Comparison of ENCODE assay signal across 18 mouse cellular contexts in the genomic region with DNA sequence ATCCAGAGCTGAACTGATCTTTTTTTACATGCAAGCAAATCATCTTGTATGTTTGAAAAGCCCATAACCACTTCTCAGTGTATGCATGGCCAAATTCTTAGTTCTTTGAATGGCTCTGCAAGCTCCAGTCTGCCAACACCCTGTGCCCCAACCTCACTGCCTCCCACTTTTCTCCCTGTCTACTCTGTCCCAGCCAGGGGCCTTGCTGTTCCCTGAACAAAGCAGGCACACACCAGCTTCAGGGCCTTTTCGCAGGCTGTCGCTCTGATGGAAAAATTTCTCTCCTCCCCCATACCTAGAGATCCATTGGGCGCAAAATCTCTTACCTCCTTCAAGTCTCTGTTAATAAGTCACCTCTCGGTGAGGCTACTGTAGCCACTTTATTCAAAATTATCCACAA.
"Had no signal": no experiment of that assay in that cellular context is flagged by ENCODE, and none has a peak within 500 bp of the region (broad histone marks: within the 10 kb centered on the region; RNA-seq: fewer than 3 reads in every experiment).

No protein-coding gene starts in this region.

- H3K4me1 ChIP-seq: midbrain, embryonic 10.5 days; midbrain, embryonic 12.5 days; neural tube, embryonic 12.5 days had no signal

- H3K9ac ChIP-seq: lung, embryonic 14.5 days; midbrain, embryonic 12.5 days; neural tube, embryonic 12.5 days had no signal

- H3K4me2 ChIP-seq: lung, embryonic 14.5 days; midbrain, embryonic 12.5 days; neural tube, embryonic 12.5 days had no signal

- H3K9me3 ChIP-seq: midbrain, embryonic 10.5 days; midbrain, embryonic 12.5 days; neural tube, embryonic 12.5 days had no signal

- ATAC-seq: midbrain, embryonic 16.5 days had no signal

- H3K4me3 ChIP-seq: midbrain, embryonic 10.5 days; midbrain, embryonic 12.5 days; myocyte; neural tube, embryonic 12.5 days had no signal

- H3K27ac ChIP-seq: midbrain, embryonic 10.5 days; midbrain, embryonic 12.5 days; neural tube, embryonic 12.5 days had no signal

- H3K36me3 ChIP-seq: midbrain, embryonic 10.5 days; midbrain, embryonic 12.5 days; neural tube, embryonic 12.5 days had no signal

- DNase-seq: lung, adult 18-20 months; lung, embryonic 14.5 days; lung, postnatal 10 days; lung, postnatal 4 days; midbrain, embryonic 14.5 days; retina, postnatal 1 day; right cerebral cortex, adult 18-20 months; right cerebral cortex, postnatal 25 days; right cerebral cortex, postnatal 4 days; spleen, adult 18-20 months; thymus, adult 18-20 months; thymus, postnatal 14 days; thymus, postnatal 36 days had no signal

- H3K27me3 ChIP-seq: midbrain, embryonic 12.5 days; neural tube, embryonic 12.5 days had no signal
